Mouse (Mus musculus): ENCODE measurements around the gene Pigq.

DNA sequence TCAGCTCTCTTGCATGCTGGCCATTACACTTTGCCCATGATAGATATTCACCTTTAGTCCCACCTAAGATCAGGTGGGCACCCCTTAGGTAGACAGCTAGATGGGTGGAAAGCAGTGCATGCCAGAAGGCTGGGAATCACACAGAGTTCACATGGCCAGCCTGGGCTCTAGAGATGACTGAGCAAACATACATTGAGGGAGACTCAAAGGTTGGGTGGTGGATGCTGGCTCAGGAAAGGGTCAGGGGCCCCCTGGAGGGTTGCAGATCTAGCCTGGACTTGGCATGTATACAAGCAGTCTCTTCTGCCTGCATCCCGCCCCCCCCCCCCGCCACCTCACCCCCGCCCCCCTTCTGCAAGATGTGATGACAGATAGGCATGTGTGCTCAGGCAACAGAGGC, 6.0 kb upstream of the Pigq start:
- TF ChIP-seq POLR2A (IDR thresholded peaks at IDR 0.05; ENCODE audit: extremely low read depth, insufficient read depth, low read length) (no peak), CTCF (IDR thresholded peaks at IDR 0.05; ENCODE audit: low read depth, low read length) (no peak)

All from liver, adult 2 months (tissue).